Mouse (Mus musculus): ENCODE data around the gene Ctps. TPM values are rescaled to one million over a fixed set of nuclear protein-coding genes. Genes with fewer than 3 reads are reported as not detected.

Ctps gene
- polyA plus RNA-seq (2015; fragmentation: Nextera tagmentation; extraction: Ambion mirVana) = 107 and 114 TPM in 2 replicates

GRCm38 (mm10) chr4:120569486-120570437, at the start of gene Ctps:
Gene Ctps, minus strand, starts transcription at chr4:120570276.
- Histone ChIP-seq H3K4me2 (peak within 1 kb of the TSS; percentile 74), H3K27ac (peak within 1 kb of the TSS; percentile 96), H3K4me1 (peaks cover 29% of the 10 kb centered on the region), H3K9ac (peak within 1 kb of the TSS; percentile 95), H3K9me3 (replicated peaks) (no peaks in the 10 kb centered on the region), H3K4me3 (peak within 1 kb of the TSS; percentile 83), H3K27me3 (no peaks in the 10 kb centered on the region), H3K36me3 (ENCODE audit: poor library complexity, severe bottlenecking) (peaks cover 15% of the 10 kb centered on the region)
- ATAC-seq = peak; percentile 98
- WGBS = under 1% methylated on average over 85 of the region's 97 CpGs

GRCm38 (mm10) chr4:120616199-120617025, 46.3 kb upstream of the Ctps start:
- Histone ChIP-seq H3K4me3 (no peak overlapping the region), H3K4me1 (peaks cover 19% of the 10 kb centered on the region), H3K9ac (no peak overlapping the region), H3K27me3 (no peaks in the 10 kb centered on the region), H3K9me3 (replicated peaks) (no peaks in the 10 kb centered on the region), H3K4me2 (no peak overlapping the region), H3K36me3 (ENCODE audit: poor library complexity, severe bottlenecking) (no peaks in the 10 kb centered on the region), H3K27ac (no peak overlapping the region)
- 59% methylated on average over 13 of the region's 13 CpGs for WGBS
- ATAC-seq = no peak

GRCm38 (mm10) chr4:120615528-120616081, 45.5 kb upstream of the Ctps start:
- H3K36me3 ChIP-seq (ENCODE audit: poor library complexity, severe bottlenecking) = no peaks in the 10 kb centered on the region
- H3K4me2 ChIP-seq = no peak overlapping the region
- WGBS = 28% methylated on average over 10 of the region's 10 CpGs
- no peak overlapping the region for H3K4me3 ChIP-seq
- H3K27me3 ChIP-seq = no peaks in the 10 kb centered on the region
- no peaks in the 10 kb centered on the region for H3K9me3 ChIP-seq (replicated peaks)
- H3K4me1 ChIP-seq = peaks cover 19% of the 10 kb centered on the region
- peak; percentile 59; the same call in 1 of the 2 replicates for ATAC-seq
- no peak overlapping the region for H3K9ac ChIP-seq
- H3K27ac ChIP-seq = no peak overlapping the region

- H3K27ac ChIP-seq = no peak overlapping the region
- no peak for ATAC-seq
- no peaks in the 10 kb centered on the region for H3K27me3 ChIP-seq
- no peak overlapping the region for H3K4me3 ChIP-seq
- peaks cover 19% of the 10 kb centered on the region for H3K4me1 ChIP-seq
- H3K4me2 ChIP-seq = no peak overlapping the region
- no peak overlapping the region for H3K9ac ChIP-seq
- 80% methylated on average over 9 of the region's 9 CpGs for WGBS
- H3K36me3 ChIP-seq (ENCODE audit: poor library complexity, severe bottlenecking) = no peaks in the 10 kb centered on the region
- no peaks in the 10 kb centered on the region for H3K9me3 ChIP-seq (replicated peaks)
Measured at GRCm38 (mm10) chr4:120614644-120615043, 44.6 kb upstream of the Ctps start.

- no peak overlapping the region for H3K9ac ChIP-seq
- no peak overlapping the region for H3K27ac ChIP-seq
- H3K4me1 ChIP-seq = peaks cover 19% of the 10 kb centered on the region
- no peaks in the 10 kb centered on the region for H3K27me3 ChIP-seq
- no peak overlapping the region for H3K4me2 ChIP-seq
- ATAC-seq = no peak
- H3K36me3 ChIP-seq (ENCODE audit: poor library complexity, severe bottlenecking) = no peaks in the 10 kb centered on the region
- H3K4me3 ChIP-seq = no peak overlapping the region
- WGBS = 62% methylated on average over 8 of the region's 8 CpGs
- H3K9me3 ChIP-seq (replicated peaks) = no peaks in the 10 kb centered on the region
Measured at GRCm38 (mm10) chr4:120613691-120614329, 43.7 kb upstream of the Ctps start.

- H3K36me3 ChIP-seq (ENCODE audit: poor library complexity, severe bottlenecking) = no peaks in the 10 kb centered on the region
- H3K4me3 ChIP-seq = no peak overlapping the region
- H3K4me2 ChIP-seq = no peak overlapping the region
- H3K9me3 ChIP-seq (replicated peaks) = no peaks in the 10 kb centered on the region
- no peaks in the 10 kb centered on the region for H3K27me3 ChIP-seq
- no peak overlapping the region for H3K9ac ChIP-seq
- H3K27ac ChIP-seq = no peak overlapping the region
- ATAC-seq = no peak
- peaks cover 19% of the 10 kb centered on the region for H3K4me1 ChIP-seq
- WGBS = 27% methylated on average over 9 of the region's 9 CpGs
Measured at GRCm38 (mm10) chr4:120612304-120613080, 42.4 kb upstream of the Ctps start.

GRCm38 (mm10) chr4:120611005-120611404, 40.9 kb upstream of the Ctps start:
- Histone ChIP-seq H3K9ac (no peak overlapping the region), H3K4me3 (no peak overlapping the region), H3K36me3 (ENCODE audit: poor library complexity, severe bottlenecking) (no peaks in the 10 kb centered on the region), H3K4me2 (no peak overlapping the region), H3K4me1 (peaks cover 17% of the 10 kb centered on the region), H3K27ac (no peak overlapping the region), H3K9me3 (replicated peaks) (no peaks in the 10 kb centered on the region), H3K27me3 (no peaks in the 10 kb centered on the region)
- 46% methylated on average over 3 of the region's 3 CpGs for WGBS
- no peak for ATAC-seq

GRCm38 (mm10) chr4:120606941-120607340, 36.9 kb upstream of the Ctps start:
- peaks cover 5% of the 10 kb centered on the region; the same call in 1 of the 2 replicates for H3K4me1 ChIP-seq
- H3K9ac ChIP-seq = no peak overlapping the region
- no peaks in the 10 kb centered on the region for H3K9me3 ChIP-seq (replicated peaks)
- no peak overlapping the region for H3K27ac ChIP-seq
- H3K4me2 ChIP-seq = no peak overlapping the region
- H3K36me3 ChIP-seq (ENCODE audit: poor library complexity, severe bottlenecking) = no peaks in the 10 kb centered on the region
- H3K4me3 ChIP-seq = no peak overlapping the region
- 9% methylated on average over 3 of the region's 3 CpGs for WGBS
- ATAC-seq = no peak
- H3K27me3 ChIP-seq = no peaks in the 10 kb centered on the region

- H3K4me1 ChIP-seq = peaks cover 5% of the 10 kb centered on the region; the same call in 1 of the 2 replicates
- no peak overlapping the region for H3K9ac ChIP-seq
- WGBS = 77% methylated on average over 3 of the region's 3 CpGs
- no peak overlapping the region for H3K4me3 ChIP-seq
- no peak for ATAC-seq
- no peaks in the 10 kb centered on the region for H3K36me3 ChIP-seq (ENCODE audit: poor library complexity, severe bottlenecking)
- no peaks in the 10 kb centered on the region for H3K9me3 ChIP-seq (replicated peaks)
- no peak overlapping the region for H3K27ac ChIP-seq
- H3K4me2 ChIP-seq = no peak overlapping the region
- H3K27me3 ChIP-seq = no peaks in the 10 kb centered on the region
Measured at GRCm38 (mm10) chr4:120602669-120603068, 32.6 kb upstream of the Ctps start.

GRCm38 (mm10) chr4:120601774-120602173, 31.7 kb upstream of the Ctps start:
- no peaks in the 10 kb centered on the region for H3K9me3 ChIP-seq (replicated peaks)
- no peak overlapping the region for H3K4me3 ChIP-seq
- no peak overlapping the region for H3K4me2 ChIP-seq
- ATAC-seq = no peak
- no peak overlapping the region for H3K27ac ChIP-seq
- no peak overlapping the region for H3K9ac ChIP-seq
- no peaks in the 10 kb centered on the region for H3K36me3 ChIP-seq (ENCODE audit: poor library complexity, severe bottlenecking)
- WGBS = 100% methylated on average over 1 of the region's 1 CpGs
- H3K27me3 ChIP-seq = no peaks in the 10 kb centered on the region
- no peaks in the 10 kb centered on the region for H3K4me1 ChIP-seq

- no peaks in the 10 kb centered on the region for H3K36me3 ChIP-seq (ENCODE audit: poor library complexity, severe bottlenecking)
- H3K27ac ChIP-seq = no peak overlapping the region
- H3K9ac ChIP-seq = no peak overlapping the region
- H3K4me3 ChIP-seq = no peak overlapping the region
- H3K9me3 ChIP-seq (replicated peaks) = no peaks in the 10 kb centered on the region
- no peaks in the 10 kb centered on the region for H3K27me3 ChIP-seq
- ATAC-seq = no peak
- no peak overlapping the region for H3K4me2 ChIP-seq
- WGBS = 10% methylated on average over 2 of the region's 2 CpGs
- H3K4me1 ChIP-seq = no peaks in the 10 kb centered on the region
Measured at GRCm38 (mm10) chr4:120598922-120599321, 28.8 kb upstream of the Ctps start.

Measured in forebrain, embryonic 13.5 days (tissue).